Mouse (Mus musculus) gastrocnemius, postnatal 10 days (tissue): ENCODE results near the gene Sptlc3. TPM values are rescaled to one million over a fixed set of nuclear protein-coding genes. Genes with fewer than 3 reads are reported as not detected.

Source experiments
- DNase-seq: peaks from one replicate; pipeline ENCODE4 v3.0.0; 2021; ENCODE audit warnings: mixed read lengths
- total RNA-seq, 2 experiments: library from RNA; stranded (reverse); gene quantifications; 2 replicates each; pipeline ENCODE4 v1.2.3; 2021

The Sptlc3 gene
- total RNA-seq, 2 experiments from 2014 or later, result not detected

DNA sequence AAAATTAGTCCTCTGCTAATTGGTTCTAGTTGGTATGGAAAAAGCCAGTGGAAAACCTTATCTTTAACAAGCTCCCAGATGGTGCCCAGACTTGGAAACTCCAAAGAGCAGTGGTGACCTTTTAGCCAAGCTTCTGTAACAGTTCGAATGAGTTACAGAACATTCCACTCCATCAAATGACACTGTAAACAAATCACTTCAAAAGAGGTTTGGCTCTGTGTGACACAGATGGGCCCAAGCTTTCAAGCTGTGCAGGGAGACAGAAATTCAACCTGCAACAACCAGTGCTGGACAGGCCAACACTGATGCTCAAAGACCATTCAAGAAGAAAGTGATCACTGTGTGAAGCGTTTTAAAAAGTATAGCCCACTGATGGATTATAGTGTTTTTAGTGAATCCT, 144.1 kb downstream of the Sptlc3 start:
- DNase-seq, result no peak

DNA sequence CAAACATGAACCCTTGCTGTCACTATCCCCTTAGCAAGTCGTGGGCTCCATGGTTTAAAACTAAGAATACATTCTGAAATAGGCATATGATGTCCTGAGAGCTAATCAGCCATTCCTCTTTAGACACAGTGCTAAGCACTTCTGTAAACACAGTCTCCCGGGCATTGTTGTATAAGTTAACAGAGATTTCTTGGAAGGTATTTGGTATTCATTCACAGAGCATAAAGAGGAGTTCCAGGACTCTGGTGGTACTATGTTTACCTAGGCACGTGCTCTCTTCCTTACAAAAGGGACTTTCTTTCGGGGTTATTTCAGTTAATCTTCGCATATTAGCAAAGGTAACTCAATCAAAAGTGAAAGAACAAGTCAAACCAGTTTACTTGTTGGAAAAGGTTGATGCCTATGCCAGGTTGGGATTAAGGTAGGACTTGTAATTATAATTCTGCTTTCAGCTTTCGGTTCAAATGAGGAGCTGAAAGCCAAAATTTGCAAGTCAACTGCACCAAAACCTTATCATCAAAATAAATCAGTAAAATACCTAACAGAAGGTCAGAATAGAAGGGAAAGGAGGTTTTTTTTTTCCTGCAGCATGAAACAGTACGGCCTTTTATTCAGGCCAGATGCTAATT, 148.2 kb downstream of the Sptlc3 start:
- no peak for DNase-seq

DNA sequence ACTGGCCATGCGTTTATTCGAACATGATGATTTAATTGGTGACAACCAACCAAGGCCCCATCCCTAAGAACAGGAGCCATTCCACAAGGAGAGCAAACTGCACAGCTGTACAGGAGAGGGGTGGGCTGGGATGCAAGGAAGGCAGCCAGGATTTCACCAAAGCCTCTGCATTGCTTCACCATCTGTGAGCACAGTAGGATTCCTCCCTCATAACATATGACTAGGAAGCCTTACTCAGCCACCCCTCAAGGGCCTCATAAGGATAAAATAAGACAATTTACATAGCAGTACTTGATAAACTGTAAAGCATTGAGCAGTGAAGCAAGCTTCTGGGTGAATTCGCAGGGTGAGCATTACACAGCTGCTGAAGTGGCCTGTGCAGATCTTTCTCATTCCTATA, 155.8 kb downstream of the Sptlc3 start:
- DNase-seq, result no peak

DNA sequence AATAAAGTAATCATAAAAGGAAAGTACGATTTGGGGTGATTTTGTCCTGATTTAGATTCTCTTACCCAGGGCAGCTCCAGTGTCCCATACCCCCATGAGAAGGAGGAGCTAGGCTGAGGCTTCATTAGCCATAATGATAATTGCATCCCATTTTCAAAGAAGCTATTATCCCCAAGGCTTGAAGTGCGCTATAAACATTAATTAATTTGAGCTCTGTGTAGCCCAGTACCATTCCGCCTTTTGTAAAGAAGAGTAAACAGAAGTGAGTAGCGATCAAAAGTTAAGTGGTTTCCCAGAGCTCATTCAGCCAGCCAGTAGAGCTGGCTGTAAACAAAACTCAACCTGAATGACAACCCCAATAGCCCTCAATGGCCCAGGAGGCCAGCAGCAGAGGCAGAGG, 163.0 kb downstream of the Sptlc3 start:
- no peak for DNase-seq

GRCm38 (mm10) chr2:139671838-139672237, 178.1 kb downstream of the Sptlc3 start:
- no peak for DNase-seq

DNA sequence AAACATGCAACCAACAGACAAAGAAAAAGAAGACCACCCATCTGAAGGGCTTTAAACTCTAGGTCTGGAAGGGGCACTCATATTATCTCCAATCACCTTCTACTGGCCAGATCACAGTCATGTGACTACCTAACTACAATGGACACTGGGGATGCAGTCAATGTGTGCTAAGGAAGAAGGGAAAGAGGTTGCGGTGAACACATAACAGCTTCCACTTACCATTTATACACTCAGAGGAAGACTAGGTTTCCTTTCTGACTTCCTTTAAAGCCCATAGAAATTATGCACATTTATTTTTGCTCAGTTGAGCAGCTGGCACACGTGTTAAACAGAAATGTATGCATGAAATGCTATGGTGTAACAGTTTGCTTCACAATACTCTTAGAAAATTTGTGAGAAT, 178.7 kb downstream of the Sptlc3 start:
- no peak for DNase-seq

- peak; percentile 62 for DNase-seq
These were observed 183.5 kb downstream of the Sptlc3 start for GRCm38 (mm10) chr2:139677065-139677762.

GRCm38 (mm10) chr2:139677809-139678274, 184.1 kb downstream of the Sptlc3 start, which contains the start of gene Ism1:
Gene Ism1 (plus strand): TSS chr2:139678178.
- peak; percentile 30 for DNase-seq

- DNase-seq, result peak; percentile 40
These were observed 184.8 kb downstream of the Sptlc3 start for GRCm38 (mm10) chr2:139678275-139679140.

DNA sequence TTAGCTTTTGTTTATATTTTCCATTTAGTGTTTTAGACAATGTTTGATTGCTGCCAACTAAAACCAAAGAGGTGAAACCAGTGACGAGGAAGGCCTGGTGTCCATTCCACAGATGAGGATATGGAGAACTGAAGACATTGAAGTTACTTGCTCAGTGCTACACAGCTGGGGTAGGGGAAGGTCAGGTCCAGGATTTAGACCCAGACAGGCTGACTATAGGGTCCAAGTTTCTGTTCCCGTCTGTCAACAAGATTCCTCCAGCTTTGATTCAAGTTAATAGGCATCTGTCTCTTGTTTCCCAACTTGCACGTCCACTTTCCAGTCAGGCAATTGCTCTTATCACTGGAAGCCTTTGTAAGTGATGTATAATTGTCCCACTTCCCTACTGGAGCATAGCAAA, 188.8 kb downstream of the Sptlc3 start:
- no peak for DNase-seq

Other genes starting within 250 kb of the Sptlc3 start
- gene Ism1, start 184.3 kb downstream of the Sptlc3 start, total RNA-seq, result 1 to 10 TPM; 1.9 to 2.0 TPM